Mouse (Mus musculus): Measurements from ENCODE around the gene Krt7.

The Krt7 gene

DNA sequence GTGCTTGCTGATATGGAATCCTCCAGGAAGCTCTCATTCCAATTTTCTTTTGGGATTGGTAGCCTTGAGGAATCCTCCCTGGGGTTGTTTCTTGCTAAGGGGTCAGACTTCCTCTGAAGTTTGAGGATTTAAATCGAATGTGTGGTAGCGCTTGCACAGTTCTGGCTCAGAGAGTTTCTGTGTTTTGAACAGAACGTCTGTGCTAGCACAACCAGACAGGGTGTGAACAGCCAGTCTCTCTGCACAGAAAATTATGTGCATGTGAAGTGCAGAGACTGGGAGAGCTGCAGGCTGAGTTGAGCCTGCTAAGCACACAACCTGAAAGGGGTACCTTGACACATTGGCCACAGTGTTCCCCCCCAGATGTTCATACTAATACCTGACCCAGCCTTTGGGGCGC lies 30.0 kb downstream of the Krt7 start:
- DNase-seq (ENCODE audit: low spot score) = no peak

DNA sequence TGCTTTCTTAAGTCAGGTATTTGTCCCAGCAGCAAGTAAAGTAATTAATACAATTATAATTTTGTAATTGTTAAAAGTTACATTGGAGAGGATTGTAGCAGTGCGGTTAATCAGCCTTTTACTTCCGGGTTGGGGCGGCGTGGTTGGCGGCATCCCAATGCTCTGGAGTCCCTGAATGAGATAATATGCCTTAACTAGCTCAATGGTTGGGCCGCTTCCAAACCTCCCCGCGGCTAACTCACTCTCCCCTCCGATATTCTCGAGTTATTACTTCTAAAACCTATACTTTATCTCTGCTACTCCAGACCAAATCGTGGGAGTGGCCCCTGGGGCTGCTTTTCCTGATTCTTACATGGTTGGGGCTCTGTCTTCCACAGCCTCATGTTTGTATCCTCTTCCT lies 35.7 kb downstream of the Krt7 start:
- no peak for DNase-seq (ENCODE audit: low spot score)

- DNase-seq (ENCODE audit: low spot score) = no peak
These were observed 36.6 kb downstream of the Krt7 start, which contains the start of gene Krt88 for GRCm38 (mm10) chr15:101447444-101447843. Krt88 (plus strand) TSS chr15:101447744.

- peak; percentile 87 for DNase-seq (ENCODE audit: low spot score)
These were observed 42.4 kb downstream of the Krt7 start for GRCm38 (mm10) chr15:101453093-101453736.

DNA sequence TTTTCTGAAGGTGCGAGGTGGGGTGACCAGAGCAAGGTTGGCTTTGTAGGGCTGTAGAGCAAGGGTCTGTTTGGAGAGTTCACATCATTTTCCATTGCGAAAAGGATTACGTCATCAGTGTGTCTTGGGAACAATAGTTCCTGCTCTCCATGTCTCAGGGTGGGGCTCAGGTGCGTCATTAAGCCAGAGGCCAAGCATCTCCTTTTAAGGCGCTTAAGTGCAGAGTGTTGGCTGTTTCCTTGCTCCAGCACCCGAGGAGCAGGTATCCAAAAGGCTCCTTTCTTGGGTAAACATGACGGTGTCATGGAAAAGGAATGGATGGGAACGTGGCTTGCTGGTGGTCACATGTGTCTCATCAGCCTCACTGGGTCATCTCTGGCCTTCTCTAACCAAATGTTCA lies 43.9 kb downstream of the Krt7 start:
- DNase-seq (ENCODE audit: low spot score) = peak; percentile 10

- no peak for DNase-seq (ENCODE audit: low spot score)
These were observed 44.4 kb downstream of the Krt7 start for GRCm38 (mm10) chr15:101455292-101455691.

DNA sequence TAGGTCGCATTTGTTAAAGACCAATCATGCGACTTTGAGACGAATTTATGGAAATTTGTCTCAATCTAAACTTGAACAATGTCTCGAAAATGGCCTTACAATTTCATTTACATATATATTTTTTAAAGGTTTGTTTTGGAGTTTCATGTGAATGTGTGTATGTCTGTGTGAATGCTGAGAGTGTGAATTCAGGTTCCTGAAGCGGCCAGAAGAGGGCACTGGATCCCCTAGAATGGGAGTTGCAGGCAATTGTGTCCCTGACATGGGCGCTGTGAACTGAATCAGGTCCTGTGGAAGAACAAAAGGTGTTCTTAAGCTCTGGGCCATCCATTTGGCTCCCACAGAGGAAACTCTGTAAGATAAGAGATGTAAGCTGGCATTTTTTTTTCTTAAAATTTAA lies 45.0 kb downstream of the Krt7 start:
- no peak for DNase-seq (ENCODE audit: low spot score)

GRCm38 (mm10) chr15:101458361-101458930 lies 47.6 kb downstream of the Krt7 start:
- DNase-seq (ENCODE audit: low spot score) = no peak

DNA sequence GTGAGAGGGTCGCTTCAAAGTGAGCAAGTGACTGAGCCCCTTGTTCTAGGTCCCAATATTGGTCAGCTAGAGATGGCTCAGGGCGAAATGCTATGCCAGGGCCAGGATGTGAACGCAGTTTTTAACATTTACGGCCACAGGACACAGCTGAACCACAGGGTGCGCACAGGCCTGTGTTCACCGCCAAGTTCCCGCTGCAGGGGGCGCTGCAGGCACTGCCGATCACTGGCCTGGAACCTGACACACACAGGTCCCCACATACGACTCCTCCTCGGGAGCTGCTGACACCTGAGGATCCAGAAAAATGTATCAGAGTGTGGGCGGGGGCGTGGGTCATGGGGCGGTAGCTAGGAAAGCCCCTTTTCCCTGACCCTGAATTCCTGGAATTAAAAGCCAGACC lies 48.4 kb downstream of the Krt7 start:
- no peak for DNase-seq (ENCODE audit: low spot score)

DNA sequence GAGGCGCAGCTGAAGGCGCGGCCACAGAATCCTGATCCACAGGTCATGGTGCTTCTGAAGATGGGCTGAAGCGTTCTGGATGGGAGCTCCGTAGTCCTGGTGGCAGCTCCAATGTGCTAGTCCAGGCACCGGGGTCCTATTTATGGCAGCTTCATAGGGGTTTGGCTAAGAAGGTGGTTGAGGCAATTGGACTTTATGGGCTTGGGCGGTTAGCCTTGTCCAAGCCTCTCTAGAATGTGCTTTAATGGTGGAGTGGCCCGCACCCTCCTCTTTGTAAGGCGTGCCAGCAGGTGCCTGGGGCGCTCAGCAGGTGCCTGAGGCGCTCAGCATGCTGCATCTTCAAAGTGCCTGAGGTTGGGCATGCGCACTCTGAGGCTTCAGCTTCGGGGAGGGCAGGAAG lies 52.8 kb downstream of the Krt7 start, which contains the start of gene Krt81:
Gene Krt81, minus strand, starts transcription at position 101 of the 400 bp plus-strand sequence.
- no peak for DNase-seq (ENCODE audit: low spot score)

GRCm38 (mm10) chr15:101469093-101469492 lies 58.2 kb downstream of the Krt7 start:
- no peak for DNase-seq (ENCODE audit: low spot score)

DNA sequence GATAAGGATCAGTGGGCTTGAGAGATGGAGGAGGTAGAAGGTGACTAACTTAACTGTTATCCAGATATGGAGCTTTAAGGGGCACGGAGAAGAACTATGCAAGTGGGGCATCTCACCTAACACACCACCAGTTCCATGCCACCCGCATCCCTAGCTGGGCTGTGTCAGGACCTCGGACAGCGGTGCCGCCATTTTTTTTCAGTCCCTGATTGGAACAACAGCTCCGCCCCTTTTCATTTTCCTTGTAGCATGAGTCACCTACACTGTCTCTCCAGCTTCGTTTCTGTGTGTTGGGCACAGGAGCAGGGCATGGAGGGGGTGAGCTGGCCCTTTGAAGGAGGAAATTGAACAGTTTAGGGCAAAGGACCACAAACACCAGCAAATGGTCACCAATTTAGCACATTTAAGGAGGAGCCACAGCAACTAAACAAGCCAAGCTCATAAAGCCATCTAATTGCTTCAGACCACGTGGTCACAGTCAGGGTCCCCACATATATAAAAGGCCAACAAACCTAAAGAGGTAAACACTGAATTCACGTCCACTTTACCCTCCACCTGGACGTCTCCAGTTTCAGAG lies 62.2 kb downstream of the Krt7 start, which contains the start of gene Krt86:
Gene Krt86, plus strand, starts transcription at position 527 of the 577 bp plus-strand sequence.
- no peak for DNase-seq (ENCODE audit: low spot score)

DNA sequence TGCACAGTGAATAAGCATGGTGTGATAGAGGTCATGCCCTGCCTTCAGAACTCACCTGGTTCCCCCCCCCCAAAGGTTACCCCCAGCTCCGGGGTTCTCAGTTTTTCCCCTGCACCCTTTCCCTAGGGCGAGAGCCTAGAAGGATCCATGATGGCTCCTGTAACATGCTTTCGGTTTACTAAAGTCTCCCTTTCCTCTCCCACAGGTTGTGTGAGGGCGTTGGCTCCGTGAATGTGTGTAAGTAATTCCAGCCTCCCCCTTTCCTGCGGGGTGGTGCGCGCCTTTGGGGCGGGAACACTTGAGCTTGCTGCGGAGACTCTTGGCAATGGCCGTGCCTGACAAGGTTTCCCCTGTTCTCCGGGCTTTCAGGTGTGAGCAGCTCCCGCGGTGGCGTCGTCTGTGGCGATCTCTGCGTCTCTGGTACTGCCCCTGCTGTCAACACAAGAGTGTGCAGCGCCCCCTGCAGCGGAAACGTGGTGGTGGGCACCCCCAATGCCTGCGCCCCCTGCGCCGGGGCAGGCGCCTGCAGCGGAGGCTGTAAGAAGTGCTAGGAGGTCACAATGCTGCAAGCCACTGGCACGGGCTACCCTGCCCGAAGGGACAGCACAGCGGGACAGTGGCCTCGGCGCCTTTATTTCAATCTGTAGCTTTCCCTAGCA lies 68.3 kb downstream of the Krt7 start:
- peak; percentile 45 for DNase-seq (ENCODE audit: low spot score)

DNA sequence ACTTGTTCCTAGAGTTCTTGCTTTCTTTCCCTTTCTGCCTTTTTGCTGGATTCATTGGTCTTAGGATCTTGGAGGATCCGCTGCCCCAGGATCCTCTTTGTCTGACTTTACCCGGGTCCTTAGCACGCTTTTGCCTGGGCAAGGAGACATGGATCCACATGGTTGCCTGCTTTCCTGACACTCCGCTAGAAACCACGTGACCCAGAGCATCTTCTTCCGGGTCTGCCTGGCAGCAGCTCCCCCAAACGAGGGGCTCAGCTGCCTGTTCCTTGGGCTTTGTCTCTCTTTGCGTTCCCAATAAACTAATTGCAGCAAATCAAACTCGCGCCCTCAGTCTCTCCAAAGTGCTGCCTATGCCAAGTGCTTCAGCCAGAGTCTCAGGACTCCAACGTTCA lies 68.8 kb downstream of the Krt7 start:
- no peak for DNase-seq (ENCODE audit: low spot score)

All from lung, postnatal 25 days (tissue).